Mouse (Mus musculus) olfactory bulb, adult 2 months (tissue): ENCODE data around the gene Rhbdd3. TPM values are rescaled to one million over a fixed set of nuclear protein-coding genes. Genes with fewer than 3 reads are reported as not detected.

Source experiments
- H3K27ac ChIP-seq: fragments of 200-500 bp; 2 replicates; pipeline ENCODE4 v1.5.1; 2012; ENCODE audit warnings: low read depth, low read length; ENCODE audit not compliant: insufficient read depth
- H3K4me1 ChIP-seq: fragments of 200-500 bp; 2 replicates; pipeline ENCODE4 v1.6.1; 2012; ENCODE audit warnings: low read length; ENCODE audit not compliant: control insufficient read depth, insufficient read depth
- H3K4me3 ChIP-seq: fragments of 200-500 bp; 2 replicates; pipeline ENCODE4 v1.5.1; 2012; ENCODE audit warnings: mild to moderate bottlenecking, low read depth, low read length, moderate library complexity; ENCODE audit not compliant: insufficient read depth
- CTCF ChIP-seq: fragments of 200-500 bp; IDR thresholded peaks from 2 replicates; pipeline ENCODE4 v1.5.1; 2012; ENCODE audit warnings: low read depth, mild to moderate bottlenecking, low read length, moderate library complexity; ENCODE audit not compliant: insufficient read depth
- POLR2A ChIP-seq: fragments of 200-500 bp; IDR thresholded peaks from 2 replicates; pipeline ENCODE4 v1.6.1; 2012; ENCODE audit warnings: mild to moderate bottlenecking, low read depth, low read length, moderate library complexity; ENCODE audit not compliant: insufficient read depth
- WGBS: fragments of 180-500 bp; shearing (Covaris S2); methylation state at CpG from one replicate; pipeline ENCODE4 v1.1.7; 2018; 5-methylcytosine and 5-hydroxymethylcytosine counted together
- polyA plus RNA-seq: library from polyadenylated mRNA; stranded (reverse); fragments of >200 nt; gene quantifications from 2 replicates; pipeline ENCODE4 v1.2.4, GENCODE M21; 2012; ENCODE audit warnings: low replicate concordance; ENCODE audit not compliant: missing spikeins, insufficient read depth, insufficient read length

Gene Rhbdd3
- polyA plus RNA-seq = not detected in 2 replicates

GRCm38 (mm10) chr11:5098736-5099542 lies at the start of gene Rhbdd3, which contains the start of gene Ewsr1:
Gene Rhbdd3 (plus strand): TSS chr11:5098926.
Gene Ewsr1 (minus strand): TSS chr11:5099266.
- peak within 1 kb of the TSS; percentile 98 for H3K27ac ChIP-seq
- H3K4me1 ChIP-seq = peaks cover 15% of the 10 kb centered on the region
- peak within 1 kb of the TSS; percentile 89 for H3K4me3 ChIP-seq
- TF ChIP-seq CTCF = no peak
- TF ChIP-seq POLR2A = peak; percentile 68
- under 1% methylated on average over 92 of the region's 92 CpGs for WGBS

GRCm38 (mm10) chr11:5051629-5052028 lies 47.1 kb upstream of the Rhbdd3 start:
- Histone ChIP-seq H3K4me3 (no peak overlapping the region), H3K27ac (no peak overlapping the region), H3K4me1 (peaks cover 18% of the 10 kb centered on the region)
- no peak for TF ChIP-seq CTCF
- WGBS = 87% methylated on average over 10 of the region's 10 CpGs

DNA sequence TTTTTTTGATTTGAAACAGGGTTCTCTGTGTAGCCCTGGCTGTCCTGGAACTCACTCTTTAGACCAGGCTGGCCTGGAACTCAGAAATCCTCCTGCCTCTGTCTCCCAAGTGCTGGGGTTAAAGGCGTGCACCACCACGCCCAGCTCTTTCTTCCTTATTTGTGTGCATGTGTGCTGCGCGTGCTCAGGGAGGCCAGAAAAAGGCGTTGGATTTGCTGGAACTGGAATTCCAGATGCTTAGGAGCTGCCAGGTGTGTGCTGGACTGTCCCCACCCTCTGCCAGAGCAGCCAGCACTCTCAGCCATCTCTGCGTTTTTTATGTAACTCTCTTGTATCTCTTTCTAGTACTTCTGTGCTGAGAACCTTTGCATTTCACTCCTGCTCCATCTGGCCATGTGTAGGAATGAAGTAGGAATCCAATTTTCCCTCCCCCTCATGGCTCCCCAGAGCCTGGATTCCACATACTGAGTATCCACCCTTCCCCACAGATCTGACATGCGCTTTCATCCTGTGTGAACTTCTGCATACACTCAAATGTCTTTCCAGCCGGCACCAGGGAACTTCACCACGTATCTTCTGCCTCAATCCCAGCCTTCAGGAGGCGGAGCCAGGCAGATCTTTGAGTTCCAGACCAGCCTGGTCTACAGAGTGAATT lies 46.4 kb upstream of the Rhbdd3 start:
- no peak for TF ChIP-seq POLR2A
- TF ChIP-seq CTCF = no peak
- 77% methylated on average over 10 of the region's 10 CpGs for WGBS
- no peak overlapping the region for H3K4me3 ChIP-seq
- H3K27ac ChIP-seq = no peak overlapping the region
- peaks cover 22% of the 10 kb centered on the region for H3K4me1 ChIP-seq

DNA sequence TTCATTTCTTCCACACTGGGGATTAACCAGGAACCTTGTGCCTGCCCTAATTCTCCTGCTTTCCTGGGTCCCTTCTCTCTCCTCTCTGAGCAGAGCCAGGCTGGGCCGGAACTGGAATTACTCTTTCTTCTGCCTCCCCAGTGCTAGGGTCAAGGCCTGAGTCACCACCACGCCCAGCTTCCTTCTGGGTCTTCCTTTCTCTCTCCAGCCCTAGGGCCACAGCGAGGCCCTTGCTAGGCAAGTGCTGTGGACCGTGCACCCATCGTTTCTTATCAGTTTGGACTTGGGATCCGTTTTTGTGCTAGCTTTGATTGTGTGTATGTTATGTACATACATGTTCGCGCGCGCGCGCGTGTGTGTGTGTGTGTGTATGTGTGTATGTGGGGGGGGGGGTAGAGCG lies 44.6 kb upstream of the Rhbdd3 start:
- H3K4me3 ChIP-seq = no peak overlapping the region
- H3K4me1 ChIP-seq = peaks cover 33% of the 10 kb centered on the region
- no peak overlapping the region for H3K27ac ChIP-seq
- TF ChIP-seq POLR2A = no peak
- TF ChIP-seq CTCF = no peak
- WGBS = 94% methylated on average over 14 of the region's 14 CpGs

DNA sequence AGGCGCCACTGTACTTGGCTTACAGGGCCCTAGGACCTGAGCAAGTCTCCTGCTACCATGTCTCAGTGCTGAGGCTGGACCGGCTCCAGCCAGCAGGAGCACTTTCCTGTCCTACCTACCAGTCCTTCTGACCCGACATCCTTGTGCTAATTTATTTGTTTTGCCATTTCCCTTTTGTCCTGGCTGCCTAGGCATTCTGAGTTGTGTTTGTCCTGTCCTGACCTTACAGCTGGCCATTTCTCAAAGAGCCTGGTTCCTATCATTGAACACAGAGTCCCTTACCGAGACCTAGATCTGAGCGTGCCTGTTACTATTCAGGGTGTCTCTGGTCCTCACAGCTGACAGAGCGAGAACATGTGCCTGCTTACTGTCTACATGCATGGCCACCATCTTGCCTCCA lies 43.9 kb upstream of the Rhbdd3 start:
- TF ChIP-seq CTCF (no peak), POLR2A (no peak)
- WGBS = 86% methylated on average over 6 of the region's 6 CpGs
- peaks cover 40% of the 10 kb centered on the region for H3K4me1 ChIP-seq

DNA sequence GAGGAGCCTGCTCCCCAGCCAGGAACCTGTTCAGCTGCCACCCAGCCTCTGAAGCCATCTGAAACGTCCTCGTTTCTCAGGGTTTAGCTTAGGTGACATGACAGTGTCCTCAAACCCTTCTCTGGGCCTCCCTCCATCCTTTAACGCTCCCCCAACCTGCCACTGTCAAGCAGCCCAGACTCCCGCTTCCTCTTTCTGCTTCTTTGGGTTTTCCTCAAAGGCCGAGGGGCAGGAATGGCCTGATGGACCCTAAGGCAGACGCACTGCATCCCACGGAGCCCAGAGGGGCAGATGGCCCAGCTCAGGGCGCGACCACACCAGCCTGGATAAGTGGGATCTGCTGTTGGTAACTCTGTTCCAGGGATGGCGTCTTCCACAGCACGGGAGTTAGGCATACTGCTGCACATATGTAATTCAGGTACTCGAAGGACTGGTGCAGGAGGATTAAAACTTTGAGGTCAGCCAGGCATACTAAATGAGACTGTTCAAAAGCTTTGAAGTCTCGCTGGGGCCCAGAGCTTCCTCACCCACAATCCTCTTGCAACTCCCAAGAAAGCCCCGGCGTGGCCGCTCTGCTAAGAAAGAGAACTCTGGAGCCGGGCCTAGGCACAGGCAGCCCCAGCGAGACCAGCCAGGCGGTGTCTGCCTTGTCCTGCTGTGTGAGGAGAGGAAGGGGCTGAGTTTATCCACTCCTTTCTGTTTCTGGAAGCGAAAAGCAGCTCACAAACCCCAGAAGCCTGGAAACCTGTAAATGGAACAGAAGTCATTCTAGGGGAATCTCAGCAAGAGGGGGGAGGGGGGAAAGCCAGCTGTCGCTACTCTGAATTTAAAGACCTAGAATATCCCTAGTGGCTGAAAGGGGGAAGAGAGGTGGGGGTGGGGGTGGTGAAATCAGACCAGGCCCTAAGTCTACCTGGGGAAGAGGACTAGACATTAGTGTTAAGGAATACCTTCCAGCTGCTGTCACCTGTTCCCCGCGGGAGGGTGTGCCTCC lies 42.5 kb upstream of the Rhbdd3 start:
- H3K27ac ChIP-seq = no peak overlapping the region
- TF ChIP-seq CTCF (no peak), POLR2A (no peak)
- peaks cover 47% of the 10 kb centered on the region for H3K4me1 ChIP-seq
- H3K4me3 ChIP-seq = no peak overlapping the region
- 67% methylated on average over 23 of the region's 23 CpGs for WGBS

More for the DNA sequence above, 43.9 kb upstream of the Rhbdd3 start:
- H3K27ac ChIP-seq = no peak overlapping the region
- H3K4me3 ChIP-seq = no peak overlapping the region

DNA sequence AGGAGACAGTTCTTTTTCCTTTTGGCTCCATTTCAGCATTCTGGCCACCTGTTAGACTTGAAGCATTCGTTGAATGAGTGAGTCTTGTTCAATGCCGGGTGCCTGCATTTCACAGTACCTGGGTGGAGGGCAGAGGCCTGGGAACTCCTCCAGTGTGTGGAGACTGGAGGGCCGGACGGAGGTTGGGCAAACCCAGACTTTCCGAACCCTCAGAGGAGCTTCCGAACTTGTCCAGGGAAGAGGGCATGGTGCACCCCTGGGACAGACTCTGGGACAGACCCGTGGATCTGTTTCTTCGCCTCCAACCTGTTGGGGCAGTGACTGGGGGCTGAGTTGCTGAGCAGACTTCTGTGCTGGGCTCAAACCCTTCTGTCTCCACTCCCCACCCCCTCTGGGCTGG lies 41.7 kb upstream of the Rhbdd3 start:
- Histone ChIP-seq H3K27ac (no peak overlapping the region), H3K4me1 (peaks cover 54% of the 10 kb centered on the region), H3K4me3 (no peak overlapping the region)
- 73% methylated on average over 8 of the region's 8 CpGs for WGBS
- TF ChIP-seq POLR2A (no peak), CTCF (no peak)

DNA sequence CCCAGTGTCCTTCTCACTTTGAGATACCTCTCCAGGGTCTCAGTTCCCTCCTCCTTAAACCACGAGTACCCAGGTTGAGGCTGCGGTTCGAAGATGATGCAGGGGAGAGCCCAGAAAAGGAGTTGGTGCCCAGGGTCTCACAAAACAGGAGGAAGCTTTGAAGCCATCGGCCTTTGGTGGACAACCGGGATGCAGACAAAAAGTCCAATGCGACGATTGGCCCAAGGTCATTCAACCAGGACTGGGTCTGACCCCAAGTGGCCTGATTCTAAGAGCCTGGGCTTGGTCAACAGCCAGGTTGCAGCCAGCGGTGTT lies 41.2 kb upstream of the Rhbdd3 start:
- 38% methylated on average over 8 of the region's 8 CpGs for WGBS
- TF ChIP-seq POLR2A (no peak), CTCF (no peak)
- H3K4me1 ChIP-seq = peaks cover 58% of the 10 kb centered on the region
- H3K27ac ChIP-seq = no peak overlapping the region
- H3K4me3 ChIP-seq = peak overlapping the region; percentile 55
